Mouse (Mus musculus) myocyte (in vitro differentiated cells): ENCODE measurements around the gene Tmeff1.

Experiments used
- E2F4 ChIP-seq: IDR thresholded peaks from one replicate; pipeline ENCODE4 v1.6.1; 2011; ENCODE audit warnings: mild to moderate bottlenecking, control low read depth, moderate library complexity; ENCODE audit not compliant: insufficient read depth
- MAX ChIP-seq: IDR thresholded peaks from one replicate; pipeline ENCODE4 v1.6.1; 2011; ENCODE audit warnings: low read depth, mild to moderate bottlenecking, control low read depth
- MYOD1 ChIP-seq, 3 experiments: IDR thresholded peaks; one replicate each; pipeline ENCODE4 v1.6.1; 2011; ENCODE audit warnings: control low read depth in 2 of 3, low read depth in 2 of 3, mild to moderate bottlenecking in 2 of 3, moderate library complexity in 1 of 3; ENCODE audit not compliant: insufficient read length in 2 of 3, control insufficient read depth in 1 of 3
- MYOG ChIP-seq, 3 experiments: IDR thresholded peaks; one replicate each; pipeline ENCODE4 v1.6.1; 2011; ENCODE audit warnings: control low read depth in 2 of 3, low read depth in 2 of 3, mild to moderate bottlenecking in 2 of 3; ENCODE audit not compliant: insufficient read length in 2 of 3, control insufficient read depth in 1 of 3, insufficient read depth in 1 of 3
- POLR2A ChIP-seq: IDR thresholded peaks from one replicate; pipeline ENCODE4 v1.6.1; 2011; ENCODE audit warnings: low read depth, mild to moderate bottlenecking, control low read depth, moderate library complexity; ENCODE audit not compliant: insufficient read length
- TCF12 ChIP-seq: IDR thresholded peaks from one replicate; pipeline ENCODE4 v1.6.1; 2011; ENCODE audit warnings: mild to moderate bottlenecking, control low read depth; ENCODE audit not compliant: poor library complexity, insufficient read depth, severe bottlenecking
- USF1 ChIP-seq: IDR thresholded peaks from one replicate; pipeline ENCODE4 v1.6.1; 2011; ENCODE audit warnings: low read depth, mild to moderate bottlenecking, control low read depth, moderate library complexity

- TF ChIP-seq POLR2A (no peak), USF1 (no peak), TCF12 (no peak), E2F4 (no peak), MYOG (IDR thresholded peaks at IDR 0.05; ENCODE audit: control insufficient read depth in 1 of 3, insufficient read depth in 1 of 3, insufficient read length in 2 of 3, low read depth in 2 of 3) (no peak), MYOD1 (IDR thresholded peaks at IDR 0.05; ENCODE audit: control insufficient read depth in 1 of 3, insufficient read length in 2 of 3, low read depth in 2 of 3) (no peak), MAX (no peak)
Measured at GRCm38 (mm10) chr4:48683126-48683525, 98.2 kb downstream of the Tmeff1 start.
